Mouse (Mus musculus) 416B (cell line): Measurements from ENCODE around the gene Ostm1.

Source experiments
- DNase-seq: peaks from one replicate; pipeline ENCODE4 v3.0.0; 2011; ENCODE audit warnings: low read depth

Ostm1 gene

DNA sequence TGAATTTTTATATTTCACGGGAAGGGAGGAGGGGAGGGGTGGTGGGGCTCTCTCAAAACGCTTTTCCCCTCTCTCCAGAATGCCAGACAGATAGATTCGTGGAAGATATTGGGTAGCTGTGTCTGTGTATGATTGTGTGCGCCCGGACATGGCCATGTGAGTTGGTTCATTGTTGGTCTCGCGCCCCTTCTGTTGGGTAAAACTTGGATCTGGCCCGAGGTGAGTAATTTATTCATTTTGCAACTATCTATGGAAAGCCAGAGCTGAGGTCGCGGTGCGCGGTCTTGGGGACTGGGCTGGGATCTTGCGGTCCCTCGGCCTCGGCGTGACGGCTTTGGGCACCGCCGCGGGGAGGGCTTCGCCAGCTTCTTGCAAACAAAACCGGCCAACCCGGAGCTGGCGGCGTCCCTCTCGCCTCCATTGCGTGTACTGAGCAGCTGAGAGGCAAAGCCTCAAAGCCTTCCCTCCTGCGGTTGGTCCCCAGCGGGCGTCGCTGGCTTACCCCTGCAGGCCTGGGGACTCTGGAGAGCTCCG is 347 bp downstream of the Ostm1 start:
- no peak for DNase-seq

DNA sequence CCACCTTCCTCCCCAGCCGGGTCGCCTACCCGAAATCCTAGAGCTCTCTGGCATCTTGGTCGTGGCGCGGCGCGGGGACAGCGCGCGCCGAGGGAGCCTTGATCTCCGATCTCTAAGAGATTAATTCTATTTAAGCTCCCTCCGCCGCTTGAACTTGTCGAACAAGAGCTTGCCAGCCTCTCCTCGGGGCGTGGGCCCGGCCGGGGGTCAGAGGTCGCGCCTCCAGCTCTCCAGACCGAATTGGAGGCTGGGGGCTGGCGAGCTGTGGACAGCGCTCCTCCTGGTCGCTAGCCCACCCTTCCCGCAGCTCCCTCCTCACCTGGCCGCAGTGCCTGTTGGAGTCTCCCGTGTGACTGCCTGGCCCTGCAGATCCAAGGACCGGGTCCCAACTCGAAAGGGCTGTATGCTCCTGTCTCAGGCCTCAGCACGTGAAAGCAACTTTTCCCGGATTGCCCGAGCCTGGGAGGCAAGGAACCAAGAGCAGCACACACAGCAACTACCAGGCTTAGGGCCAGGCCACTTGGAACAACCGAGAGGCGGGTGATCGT is 888 bp downstream of the Ostm1 start:
- DNase-seq: no peak

DNA sequence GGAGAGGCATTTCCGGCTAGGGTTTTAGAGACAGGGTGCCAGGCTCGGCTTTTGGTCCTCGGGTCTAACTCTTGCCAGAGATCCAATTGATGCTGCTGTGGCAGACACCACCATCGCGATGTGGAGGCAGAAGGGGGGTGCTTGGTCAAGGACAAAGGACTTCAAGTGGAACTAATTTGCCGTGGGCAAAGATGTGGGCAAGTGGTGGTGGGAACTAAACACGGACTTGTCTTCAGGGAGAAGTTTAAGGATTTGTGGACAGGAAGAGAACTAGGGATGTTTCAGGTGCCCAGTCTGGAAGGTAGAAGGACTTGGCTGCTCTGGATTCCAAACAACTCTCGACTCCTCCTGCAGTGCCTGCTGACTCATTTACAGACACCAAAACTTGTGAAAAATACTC is 1.5 kb downstream of the Ostm1 start:
- no peak for DNase-seq

DNA sequence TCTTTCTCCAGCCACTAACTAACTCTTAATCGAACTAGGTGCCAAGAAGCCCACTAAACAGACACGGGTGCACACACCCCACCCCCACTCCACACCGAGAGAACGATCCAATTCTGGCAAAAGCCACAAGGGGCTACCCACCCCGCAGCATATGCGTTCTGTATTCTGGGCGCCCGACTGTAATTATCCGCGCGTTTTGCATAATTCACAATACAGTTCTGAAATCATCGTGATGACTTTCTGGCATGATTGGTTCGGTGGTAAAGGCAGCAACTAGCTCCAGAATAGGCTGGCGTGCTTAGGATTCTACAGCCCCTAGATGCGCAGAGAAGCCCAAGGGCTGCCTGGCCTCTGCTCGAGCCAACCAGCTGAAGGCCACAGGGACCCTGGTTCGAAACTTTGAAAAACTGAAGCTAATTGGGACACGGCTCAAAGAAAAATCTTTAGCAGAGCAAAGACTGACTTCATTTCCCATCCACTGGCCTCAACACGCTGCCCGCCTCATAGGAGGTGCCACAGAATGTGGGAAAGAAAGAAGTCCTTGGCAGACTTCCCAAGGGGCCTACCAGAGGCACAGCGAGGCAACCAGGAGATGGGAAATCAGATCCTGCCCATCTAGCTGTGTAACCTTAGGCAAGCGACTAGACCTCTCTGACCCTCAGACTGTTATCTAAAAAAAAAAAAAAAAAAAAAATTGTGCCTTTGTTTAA is 2.1 kb downstream of the Ostm1 start:
- DNase-seq: no peak

DNA sequence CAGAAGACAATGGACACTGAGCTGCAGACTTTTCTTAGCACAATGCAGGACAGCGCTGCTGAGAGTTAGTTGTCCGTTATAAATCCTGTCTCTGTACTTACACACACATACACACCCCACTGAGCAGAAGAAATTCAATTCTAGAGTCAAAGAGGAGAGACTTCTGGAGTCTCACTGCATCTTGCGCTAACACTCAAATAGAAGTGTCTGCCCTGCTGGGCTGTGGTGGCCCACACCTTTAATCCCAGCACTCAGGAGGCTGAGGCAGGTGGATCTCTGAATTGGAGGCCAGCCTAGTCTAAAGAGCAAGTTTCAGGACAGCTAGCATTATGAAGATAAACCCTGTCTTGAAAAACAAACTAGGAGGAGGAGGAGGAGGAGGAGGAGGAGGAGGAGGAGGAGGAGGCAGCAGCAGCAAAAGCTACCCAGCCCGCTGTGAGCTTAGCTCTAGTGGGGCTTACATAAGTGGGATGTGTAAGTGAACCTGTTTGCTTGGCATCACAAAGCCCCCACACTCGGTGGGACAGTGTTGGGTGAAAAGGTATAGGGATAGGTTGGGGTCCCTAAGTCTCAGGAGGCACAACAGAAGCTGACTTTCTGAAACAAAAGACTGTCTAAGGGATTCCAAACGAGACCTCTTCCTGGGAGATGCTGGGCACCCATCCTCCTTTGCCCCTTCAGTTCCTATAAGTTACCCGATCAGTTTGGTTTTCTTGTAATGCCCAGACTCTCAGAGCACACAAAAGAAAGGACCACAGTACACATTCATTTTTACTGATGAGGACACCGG is 4.5 kb downstream of the Ostm1 start:
- no peak for DNase-seq

DNA sequence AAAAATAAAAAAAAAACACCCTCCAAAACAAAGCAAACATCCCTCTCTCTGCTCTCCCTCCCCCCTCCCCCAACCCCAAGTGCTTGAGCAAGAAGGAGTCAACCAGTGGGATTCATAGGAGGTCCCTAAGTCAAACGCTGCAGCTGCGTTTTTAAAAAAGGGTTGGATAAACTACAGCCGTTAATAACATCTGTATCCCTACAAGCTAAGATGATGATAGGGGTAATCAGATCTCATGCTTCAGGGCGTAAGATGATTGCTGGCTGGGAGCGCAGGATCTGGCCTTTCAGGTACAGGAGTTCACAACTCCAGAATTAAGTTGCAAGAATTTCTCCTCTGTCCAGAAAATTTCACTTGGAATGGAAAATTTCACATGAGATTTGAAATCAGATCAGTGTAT is 5.9 kb downstream of the Ostm1 start:
- no peak for DNase-seq

DNA sequence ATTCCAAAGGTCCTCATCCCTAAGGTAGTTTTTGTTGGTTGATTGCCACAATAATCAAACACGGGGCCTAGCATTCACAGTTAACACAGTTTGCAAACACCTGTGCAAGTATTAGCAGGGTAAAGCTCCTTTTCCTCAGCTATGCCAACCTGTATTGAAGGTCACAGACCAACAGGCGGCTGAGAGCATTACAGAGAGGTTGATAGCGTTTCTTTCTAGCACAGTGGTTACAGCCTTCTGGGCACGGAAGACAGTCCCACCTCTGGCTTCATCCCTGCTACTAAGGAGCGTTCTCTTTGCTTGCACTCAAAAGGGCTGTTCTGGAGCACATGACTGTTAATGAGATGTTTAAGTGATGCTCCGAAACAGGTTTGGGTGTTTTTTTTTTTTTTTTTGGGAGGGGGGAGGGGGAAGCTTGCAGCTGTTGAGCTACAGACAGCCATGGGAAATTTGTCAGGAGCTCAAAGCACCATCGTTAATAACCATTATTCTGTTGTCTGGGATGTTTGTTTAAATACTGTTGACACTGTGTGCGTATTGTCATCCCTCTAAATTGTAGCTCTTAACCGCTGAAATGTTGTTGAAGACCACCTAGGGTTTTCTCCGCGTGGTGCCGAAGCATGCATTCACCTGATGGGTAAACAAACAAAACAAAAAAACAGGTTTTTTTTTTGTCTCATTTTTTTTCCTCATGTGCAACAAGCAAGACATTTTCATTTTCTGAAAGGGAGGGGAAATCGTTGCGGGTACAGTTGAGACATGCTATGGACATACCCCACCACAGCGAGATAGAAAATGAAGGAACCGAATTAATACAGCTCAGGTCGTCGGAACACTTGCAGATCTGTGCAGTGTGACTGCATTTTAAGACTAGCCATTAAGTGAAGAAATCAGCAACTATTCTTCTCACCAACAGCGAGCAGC is 6.9 kb downstream of the Ostm1 start:
- no peak for DNase-seq

DNA sequence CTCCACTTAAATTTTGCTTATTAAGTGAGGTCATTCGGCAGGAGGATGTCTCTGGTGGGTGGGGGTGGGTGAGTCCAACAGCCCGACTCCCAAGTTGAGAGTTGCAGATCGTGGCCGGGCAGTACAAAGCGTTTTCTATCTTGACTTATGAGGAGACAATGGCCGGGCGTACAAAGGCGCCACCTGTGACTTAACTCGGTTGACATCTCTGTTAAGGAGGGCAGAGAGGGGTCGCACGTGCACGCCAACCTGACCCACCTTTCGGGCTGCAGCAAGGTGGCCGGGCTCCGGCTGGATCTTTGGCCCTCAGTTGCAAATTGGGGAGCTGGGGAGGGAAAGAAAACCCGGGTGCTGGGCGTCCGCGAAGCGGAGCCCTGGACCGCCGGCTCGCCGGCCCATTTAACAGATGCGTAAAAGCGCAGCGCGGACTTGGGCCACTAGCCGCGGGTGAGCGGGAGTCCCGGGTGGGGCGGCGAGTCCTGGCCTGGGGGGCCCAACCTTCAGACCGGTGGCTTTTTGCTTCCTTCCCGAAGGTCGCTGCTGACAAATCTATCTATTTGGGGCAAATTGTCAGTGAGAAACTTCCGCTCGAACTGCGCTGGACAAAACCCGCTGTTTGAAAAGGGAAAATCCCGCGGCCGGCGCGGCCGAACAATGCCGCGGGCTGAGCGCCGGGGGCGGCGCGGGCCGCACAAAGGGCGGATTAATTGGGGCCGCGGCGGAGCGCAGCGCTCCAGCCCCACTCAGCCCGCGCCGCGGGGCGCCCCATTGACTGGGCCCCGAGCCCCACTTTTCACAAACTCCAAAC is 7.8 kb downstream of the Ostm1 start:
- DNase-seq: no peak

DNA sequence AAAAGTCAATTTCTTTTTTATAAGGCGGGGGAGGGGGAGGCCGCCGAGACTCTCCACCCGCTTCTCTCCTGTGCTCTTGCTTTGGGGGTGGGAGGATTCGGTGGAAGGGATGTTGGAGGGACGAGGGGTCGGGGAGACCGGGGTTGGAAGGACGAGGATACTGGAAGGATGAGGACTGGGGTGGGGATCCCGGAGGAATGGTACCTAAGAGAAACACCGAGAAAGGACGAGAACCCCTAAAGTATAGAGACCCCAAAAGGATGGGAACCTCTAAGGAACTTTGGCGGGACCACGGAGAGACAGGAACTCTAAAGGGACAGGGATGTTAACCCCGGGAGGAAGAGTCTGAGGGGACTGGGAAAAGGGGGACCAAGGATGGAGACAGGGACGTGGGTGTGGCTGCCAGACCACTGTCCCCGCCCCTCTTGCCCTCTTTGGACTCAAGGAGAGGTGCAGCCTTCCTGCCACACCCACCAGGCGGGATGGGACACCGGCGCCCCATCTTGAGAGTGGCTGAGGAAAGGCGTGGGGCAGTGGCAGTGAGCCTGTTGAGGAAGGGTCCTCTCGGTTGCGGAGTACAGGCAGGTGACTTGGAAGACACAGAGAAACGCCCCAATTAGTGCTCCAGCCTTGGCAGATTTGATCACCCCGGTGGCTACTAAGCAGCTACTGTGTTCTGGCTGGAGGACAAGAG is 8.5 kb downstream of the Ostm1 start:
- DNase-seq: no peak

DNA sequence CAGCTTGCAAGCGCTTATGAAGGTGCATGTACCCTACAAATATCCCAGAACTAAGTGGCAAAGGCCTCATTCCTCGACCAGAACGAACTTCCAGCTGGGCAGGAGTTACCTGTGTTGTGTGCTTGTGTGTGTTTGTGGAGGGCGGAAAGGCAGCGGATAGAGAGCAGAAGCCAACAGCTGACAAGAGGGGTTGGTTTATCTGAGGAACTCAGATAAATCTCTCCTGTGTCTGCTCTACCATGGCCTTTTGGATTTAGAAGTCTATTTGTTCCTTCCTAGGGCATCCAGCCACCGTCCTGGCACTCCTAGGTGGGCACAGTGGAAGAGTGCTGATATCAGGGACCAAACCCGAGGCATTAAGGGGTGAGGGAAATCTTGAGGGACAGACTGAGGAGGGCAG is 9.6 kb downstream of the Ostm1 start:
- no peak for DNase-seq

DNA sequence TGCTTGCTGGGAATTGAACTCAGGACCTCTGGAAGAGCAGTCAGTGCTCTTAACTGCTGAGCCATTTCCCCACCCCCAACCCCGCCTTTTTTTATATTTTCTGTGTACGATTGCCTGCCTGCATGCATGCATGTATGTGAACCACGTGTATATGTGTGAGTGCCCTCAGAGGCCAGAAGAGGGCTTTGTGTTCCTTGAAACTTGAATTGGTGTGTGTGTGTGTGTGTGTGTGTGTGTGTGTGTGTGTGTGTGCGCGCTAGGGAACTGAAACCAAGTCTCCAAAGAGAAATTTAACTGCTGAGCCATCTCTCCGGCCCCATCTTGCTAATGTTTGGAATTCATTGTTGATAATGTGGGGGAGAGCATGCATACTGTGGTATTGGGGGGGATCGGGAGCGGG is 15.0 kb downstream of the Ostm1 start:
- DNase-seq: peak; percentile 41

DNA sequence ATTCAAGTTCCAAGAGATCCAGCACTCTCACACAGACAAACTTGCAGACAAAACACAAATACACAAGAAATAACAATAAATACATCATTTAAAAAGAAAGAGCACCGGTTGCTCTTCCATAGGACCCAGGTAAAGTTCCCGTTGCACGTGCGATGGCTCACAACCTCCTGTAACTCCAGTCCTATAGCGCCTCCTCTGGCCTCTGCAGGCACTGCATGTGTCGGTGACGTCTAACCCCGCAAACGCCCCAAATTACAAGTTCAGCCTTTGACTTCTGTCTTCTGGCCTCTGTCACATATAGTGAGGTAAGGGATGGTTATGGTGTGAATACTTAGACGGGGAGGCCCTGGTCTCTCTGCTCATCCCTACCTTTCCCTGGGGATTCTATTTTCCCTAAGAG is 17.9 kb downstream of the Ostm1 start:
- peak; percentile 11 for DNase-seq

DNA sequence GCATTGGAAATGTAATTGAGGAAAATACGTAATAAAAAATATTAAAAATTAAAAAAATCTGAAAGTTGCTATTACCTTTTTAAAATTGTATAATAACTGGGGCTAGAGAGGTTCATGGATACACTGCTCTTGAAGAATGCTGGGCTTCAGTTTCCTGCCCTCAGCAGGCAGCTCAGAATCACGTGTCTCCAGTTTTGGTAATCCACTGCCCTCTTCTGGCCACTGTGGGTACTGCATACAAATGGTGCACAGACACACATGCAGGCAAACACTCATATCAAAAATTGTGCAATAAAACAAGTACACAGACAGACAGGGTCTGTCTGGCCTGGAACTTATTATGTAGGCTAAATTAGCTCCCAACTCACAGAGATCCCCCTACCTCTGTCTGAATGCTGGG is 21.3 kb downstream of the Ostm1 start:
- DNase-seq: peak; percentile 45

DNA sequence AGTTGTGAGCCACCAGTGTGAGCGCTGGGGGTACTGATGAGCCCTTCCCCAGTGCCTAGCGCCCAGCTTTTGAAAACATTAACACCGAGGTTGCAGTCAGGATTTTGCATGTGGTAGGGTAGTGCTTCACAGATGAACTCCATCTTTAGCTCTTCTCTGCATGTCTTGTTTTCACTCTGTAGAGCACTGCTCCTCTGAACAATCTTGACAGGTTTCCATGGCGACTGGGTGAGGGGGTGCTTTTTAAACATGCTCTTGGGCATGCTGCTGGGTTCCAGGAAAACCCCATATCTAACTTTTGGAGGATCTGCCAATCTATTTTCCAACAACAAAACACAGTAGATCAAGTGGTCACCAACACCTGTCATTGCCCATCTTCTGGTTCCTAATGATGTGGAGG is 23.1 kb downstream of the Ostm1 start:
- no peak for DNase-seq

DNA sequence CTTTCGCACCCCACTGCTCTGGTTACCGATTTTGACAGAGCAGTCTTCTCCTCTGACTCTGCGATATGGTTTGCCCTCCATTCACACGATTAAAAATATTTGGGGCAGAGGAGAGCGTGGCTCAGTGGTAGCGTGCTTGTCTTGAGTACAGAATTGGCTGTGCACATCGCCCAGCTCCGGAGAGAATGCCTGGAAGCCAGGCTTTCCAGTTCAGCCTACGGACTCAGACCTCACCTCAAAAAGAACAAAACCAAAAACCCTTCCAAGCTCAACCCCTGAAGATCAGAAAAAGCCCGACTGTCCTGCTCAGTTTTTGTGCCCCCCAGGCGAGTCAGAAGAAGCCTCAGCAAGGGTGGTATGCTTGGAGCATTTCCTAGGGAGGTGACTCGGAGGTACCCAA is 29.5 kb downstream of the Ostm1 start:
- DNase-seq: no peak

DNA sequence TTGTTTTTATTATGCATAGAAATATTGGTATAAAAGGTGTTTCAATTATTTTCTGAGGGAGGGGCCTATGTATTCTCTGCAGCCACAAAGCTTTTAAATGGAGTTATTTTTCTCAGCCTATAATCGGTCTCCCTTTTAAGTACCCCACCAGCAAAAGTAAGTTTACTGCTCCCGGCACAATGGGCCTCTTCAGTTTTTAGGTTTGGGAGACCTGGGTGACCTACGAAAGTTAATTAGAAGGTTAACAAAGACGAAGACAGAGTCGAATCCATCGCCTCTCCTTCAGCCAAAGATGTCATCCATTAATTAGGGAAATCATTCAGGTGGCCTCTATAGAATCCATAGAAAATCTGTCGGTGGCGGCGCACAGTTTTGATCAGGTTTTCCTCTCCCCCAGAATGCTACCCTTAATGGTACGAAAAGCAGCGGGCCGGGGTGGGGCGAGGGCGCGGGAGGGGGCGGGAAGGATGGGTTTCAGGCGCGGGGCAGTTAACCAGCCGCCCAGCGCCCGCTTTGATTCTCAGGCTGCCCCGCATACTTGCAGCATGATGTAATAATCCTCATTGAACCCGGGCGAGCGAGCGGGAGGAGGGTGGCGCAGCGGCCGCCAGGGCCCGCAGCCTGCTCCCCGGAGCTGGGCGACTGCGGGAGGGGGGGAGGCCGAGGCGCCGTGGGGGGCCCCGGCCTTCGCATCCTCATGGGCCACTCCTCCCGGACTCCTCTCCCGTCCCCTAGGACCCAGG is 30.2 kb downstream of the Ostm1 start:
- no peak for DNase-seq

DNA sequence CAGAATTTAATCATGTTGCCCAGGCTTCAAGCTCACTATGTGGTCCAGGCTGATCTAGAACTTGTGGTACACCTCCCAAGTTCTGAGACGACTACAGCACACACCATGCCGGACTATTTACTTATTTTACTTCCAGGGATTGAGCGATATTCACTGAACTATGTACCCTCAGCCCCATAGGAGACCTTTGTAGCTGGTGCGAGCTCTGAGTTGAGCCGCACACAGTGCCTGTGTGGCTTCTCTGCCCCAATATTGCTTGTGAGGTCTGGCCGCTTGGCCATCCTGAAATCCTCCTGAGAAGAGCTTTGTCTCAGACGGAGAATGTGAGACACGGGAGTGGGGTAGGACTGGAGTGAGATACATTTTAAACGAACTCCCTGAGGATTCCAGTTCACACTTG is 31.1 kb downstream of the Ostm1 start:
- no peak for DNase-seq

DNA sequence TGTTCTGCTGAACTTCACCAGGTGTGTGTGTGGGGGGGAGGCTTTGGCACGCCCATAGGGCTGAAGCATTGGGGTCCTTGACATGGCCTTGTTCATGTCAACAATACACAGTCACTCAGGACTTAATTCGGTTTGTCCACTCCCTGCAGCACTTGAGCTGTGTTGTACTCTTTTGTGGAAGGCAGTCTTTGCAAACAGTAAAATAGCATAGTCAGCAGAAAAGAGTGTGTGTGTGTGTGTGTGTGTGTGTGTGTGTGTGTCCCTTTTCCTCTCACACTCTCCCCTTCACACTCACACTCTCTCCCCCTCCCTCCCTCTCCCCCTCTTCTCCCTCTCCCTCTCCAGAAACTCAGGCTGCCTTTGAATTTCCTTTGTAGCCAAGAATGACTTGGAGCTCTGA is 34.7 kb downstream of the Ostm1 start:
- no peak for DNase-seq

DNA sequence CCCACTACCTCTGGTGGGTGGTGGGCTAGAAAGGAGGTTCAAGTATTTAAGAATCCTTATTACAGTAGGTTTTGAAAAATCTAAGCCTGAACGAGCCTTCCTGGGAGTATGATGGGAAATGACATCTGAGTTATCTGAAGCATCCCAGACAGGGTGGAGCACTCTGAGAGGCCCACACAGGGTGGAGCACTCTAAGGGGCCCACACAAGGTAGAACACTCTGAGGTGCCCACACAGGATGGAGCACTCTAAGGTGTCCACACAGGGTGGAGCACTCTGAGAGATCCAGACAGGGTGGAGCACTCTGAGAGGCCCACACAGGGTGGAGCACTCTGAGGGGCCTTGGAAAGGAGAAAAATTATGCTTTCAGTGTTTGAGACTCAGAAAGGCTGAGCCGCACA is 42.3 kb downstream of the Ostm1 start:
- no peak for DNase-seq
